In genomic region chr14:47393354-47394094, GRCm38 (mm10) we compare ENCODE assay signal across 27 mouse cellular contexts. TPM values are rescaled to one million over a fixed set of nuclear protein-coding genes. Genes with fewer than 3 reads are reported as not detected.
DNase-seq lines count a peak whose midpoint lies in the region; ATAC-seq and TF ChIP-seq lines count a peak whose summit lies in the region.
"Had no signal": no experiment of that assay in that cellular context is flagged by ENCODE, and none has a peak within 500 bp of the region (broad histone marks: within the 10 kb centered on the region; RNA-seq: fewer than 3 reads in every experiment).

No protein-coding gene starts in this region.

- H3K27me3 ChIP-seq in embryonic facial prominence, embryonic 11.5 days (ENCODE audit: control insufficient read depth, insufficient read depth, low read length), result no peaks in the 10 kb centered on the region
- H3K27me3 ChIP-seq in embryonic facial prominence, embryonic 10.5 days (replicated peaks; ENCODE audit: low read depth, poor library complexity, severe bottlenecking), result no peaks in the 10 kb centered on the region
- H3K27me3 ChIP-seq in thymus, adult 2 months (ENCODE audit: control insufficient read depth, insufficient read depth, low read length), result no peaks in the 10 kb centered on the region
- H3K27me3 ChIP-seq: CH12.LX; embryonic facial prominence, embryonic 13.5 days; forebrain, embryonic 12.5 days; forebrain, embryonic 15.5 days; heart, embryonic 13.5 days; hindbrain, embryonic 12.5 days; hindbrain, embryonic 15.5 days had no signal

- ATAC-seq in embryonic facial prominence, embryonic 11.5 days (replicated peaks; ENCODE audit: insufficient number of reproducible peaks, low FRiP score, low TSS enrichment, low read depth), result no peak
- ATAC-seq in granulocyte monocyte progenitor cell, adult 5-6 weeks (replicated peaks; ENCODE audit: poor library complexity, severe bottlenecking), result peak; percentile 78
- peak; percentile 82 for ATAC-seq in megakaryocyte progenitor cell, adult 5-6 weeks (replicated peaks; ENCODE audit: poor library complexity)
- ATAC-seq: forebrain, embryonic 15.5 days had no signal

- WGBS in embryonic facial prominence, embryonic 11.5 days, result 84% methylated on average over 10 of the region's 10 CpGs
- WGBS in embryonic facial prominence, embryonic 10.5 days, result 92% methylated on average over 10 of the region's 10 CpGs
- 90% methylated on average over 10 of the region's 10 CpGs for WGBS in thymus, adult 2 months

- DNase-seq in embryonic facial prominence, embryonic 11.5 days (ENCODE audit: low spot score), result peak; percentile 30
- DNase-seq in embryonic facial prominence, embryonic 10.5 days (ENCODE audit: low spot score), result no peak
- DNase-seq in 416B (ENCODE audit: low read depth), result peak; percentile 73
- DNase-seq in thymus, adult 2 months, result no peak
- DNase-seq in kidney, postnatal 10 days, result no peak
- DNase-seq: adrenal gland, postnatal 14 days; B cell, adult 2 months; cerebellum, adult 18-20 months; cerebellum, adult 9-10 months; cerebellum, postnatal 14 days; gastrocnemius, postnatal 25 days; heart, adult 2 months; heart, postnatal 14 days; heart, postnatal 4 days had no signal

- H3K27ac ChIP-seq in embryonic facial prominence, embryonic 11.5 days (replicated peaks; ENCODE audit: low read depth, low read length), result no peak overlapping the region
- no peak overlapping the region for H3K27ac ChIP-seq in embryonic facial prominence, embryonic 10.5 days (replicated peaks)
- H3K27ac ChIP-seq in thymus, adult 2 months (ENCODE audit: control insufficient read depth, insufficient read depth, low read length), result no peak overlapping the region
- H3K27ac ChIP-seq: embryonic facial prominence, embryonic 13.5 days; forebrain, embryonic 12.5 days; forebrain, embryonic 15.5 days; heart, adult 2 months; heart, embryonic 10.5 days; heart, embryonic 13.5 days; hindbrain, embryonic 12.5 days; hindbrain, embryonic 15.5 days had no signal

- no peaks in the 10 kb centered on the region for H3K4me1 ChIP-seq in embryonic facial prominence, embryonic 11.5 days (ENCODE audit: control insufficient read depth, insufficient read depth, low read length)
- no peaks in the 10 kb centered on the region for H3K4me1 ChIP-seq in embryonic facial prominence, embryonic 10.5 days
- H3K4me1 ChIP-seq in thymus, adult 2 months (replicated peaks; ENCODE audit: control insufficient read depth, insufficient read depth, low read length), result 0 out of 2 replicates have a peak, but pooled peaks cover 5% of the 10 kb centered on the region
- H3K4me1 ChIP-seq: forebrain, embryonic 12.5 days; forebrain, embryonic 15.5 days; heart, embryonic 10.5 days; heart, embryonic 13.5 days; hindbrain, embryonic 12.5 days had no signal

- no peaks in the 10 kb centered on the region for H3K9me3 ChIP-seq in embryonic facial prominence, embryonic 11.5 days (replicated peaks; ENCODE audit: control insufficient read depth, low read length)
- no peaks in the 10 kb centered on the region for H3K9me3 ChIP-seq in embryonic facial prominence, embryonic 10.5 days
- H3K9me3 ChIP-seq: embryonic facial prominence, embryonic 13.5 days; forebrain, embryonic 12.5 days; forebrain, embryonic 15.5 days; G1E; heart, embryonic 10.5 days; heart, embryonic 13.5 days; hindbrain, embryonic 12.5 days; hindbrain, embryonic 15.5 days had no signal

- no peak overlapping the region for H3K9ac ChIP-seq in embryonic facial prominence, embryonic 11.5 days (replicated peaks; ENCODE audit: low read length)
- H3K9ac ChIP-seq: embryonic facial prominence, embryonic 13.5 days; forebrain, embryonic 12.5 days; forebrain, embryonic 15.5 days; heart, embryonic 13.5 days; hindbrain, embryonic 12.5 days; hindbrain, embryonic 15.5 days had no signal

- H3K36me3 ChIP-seq in embryonic facial prominence, embryonic 11.5 days (replicated peaks; ENCODE audit: control insufficient read depth, insufficient read depth, low read depth, low read length), result peaks cover 7% of the 10 kb centered on the region
- peaks cover 100% of the 10 kb centered on the region for H3K36me3 ChIP-seq in embryonic facial prominence, embryonic 10.5 days (replicated peaks)
- H3K36me3 ChIP-seq in thymus, adult 2 months (ENCODE audit: control insufficient read depth, insufficient read depth, low read length), result peaks cover 72% of the 10 kb centered on the region
- H3K36me3 ChIP-seq: hindbrain, embryonic 15.5 days had no signal

- no peak for TF ChIP-seq POLR2A in thymus, adult 2 months (IDR thresholded peaks at IDR 0.05; ENCODE audit: control insufficient read depth, extremely low read depth, insufficient read depth, low read length, poor library complexity)

- H3K4me3 ChIP-seq in embryonic facial prominence, embryonic 11.5 days (ENCODE audit: low read depth, low read length), result no peak overlapping the region
- H3K4me3 ChIP-seq in embryonic facial prominence, embryonic 10.5 days, result no peak overlapping the region
- no peak overlapping the region for H3K4me3 ChIP-seq in thymus, adult 2 months (ENCODE audit: control insufficient read depth, insufficient read depth, low read length)
- H3K4me3 ChIP-seq: embryonic facial prominence, embryonic 13.5 days; erythroblast, embryonic 14.5 days; forebrain, embryonic 12.5 days; forebrain, embryonic 15.5 days; heart, adult 2 months; heart, embryonic 10.5 days; heart, embryonic 13.5 days; hindbrain, embryonic 12.5 days; hindbrain, embryonic 15.5 days had no signal

- no peak for TF ChIP-seq CTCF in thymus, adult 2 months (IDR thresholded peaks at IDR 0.05; ENCODE audit: borderline replicate concordance, control insufficient read depth, extremely low read depth, insufficient read depth, low read length, poor library complexity)

- H3K4me2 ChIP-seq in embryonic facial prominence, embryonic 11.5 days (ENCODE audit: low read depth, low read length), result no peak overlapping the region
- H3K4me2 ChIP-seq: embryonic facial prominence, embryonic 13.5 days; forebrain, embryonic 12.5 days; forebrain, embryonic 15.5 days; heart, embryonic 13.5 days; hindbrain, embryonic 12.5 days; hindbrain, embryonic 15.5 days had no signal

RNA-seq across cellular contexts. Expression of gene Dlgap5, which starts 24.7 kb away (rescaled TPM):
- polyA plus RNA-seq in embryonic facial prominence, embryonic 11.5 days (2014; fragmentation: Nextera tagmentation; extraction: Ambion mirVana), result 65.2 and 76.5 TPM in 2 replicates
- 72.4 and 79.4 TPM in 2 replicates for polyA plus RNA-seq in embryonic facial prominence, embryonic 10.5 days (2016; fragmentation: Nextera tagmentation; extraction: Ambion mirVana)
- total RNA-seq in granulocyte monocyte progenitor cell, adult 5-6 weeks (2014; fragmentation: Nextera tagmentation), result 22.0 and 42.3 TPM in 2 replicates
- 71.8 and 72.0 TPM in 2 replicates for total RNA-seq in granulocyte monocyte progenitor cell, adult 5-6 weeks (2017)
- total RNA-seq in megakaryocyte progenitor cell, adult 5-6 weeks (2015), result 44.2 and 53.5 TPM in 2 replicates
- total RNA-seq in megakaryocyte progenitor cell, adult 5-6 weeks (2017), result 75.3 and 77.0 TPM in 2 replicates
- 15.5 and 21.6 TPM in 2 replicates for polyA plus RNA-seq in thymus, adult 2 months (2012; rRNA removed)
- total RNA-seq: gastrocnemius, adult 8-10 months had no signal

RNA-seq across cellular contexts. Expression of gene Lgals3, which starts 26.0 kb away (rescaled TPM):
- 1.5 and 1.7 TPM in 2 replicates for polyA plus RNA-seq in embryonic facial prominence, embryonic 11.5 days (2014; fragmentation: Nextera tagmentation; extraction: Ambion mirVana)
- polyA plus RNA-seq in embryonic facial prominence, embryonic 10.5 days (2016; fragmentation: Nextera tagmentation; extraction: Ambion mirVana), result 0.51 and 1.1 TPM in 2 replicates
- 5.3 and 11.2 TPM in 2 replicates for total RNA-seq in granulocyte monocyte progenitor cell, adult 5-6 weeks (2014; fragmentation: Nextera tagmentation)
- 9.5 and 10.8 TPM in 2 replicates for total RNA-seq in granulocyte monocyte progenitor cell, adult 5-6 weeks (2017)
- total RNA-seq in megakaryocyte progenitor cell, adult 5-6 weeks (2015), result 26.1 and 43.8 TPM in 2 replicates
- total RNA-seq in megakaryocyte progenitor cell, adult 5-6 weeks (2017), result 4.8 and 12.0 TPM in 2 replicates
- polyA plus RNA-seq in thymus, adult 2 months (2012; rRNA removed), result 95.3 and 143 TPM in 2 replicates

RNA-seq across cellular contexts. Expression of gene Fbxo34, which starts 56.7 kb away (rescaled TPM):
- polyA plus RNA-seq in embryonic facial prominence, embryonic 11.5 days (2014; fragmentation: Nextera tagmentation; extraction: Ambion mirVana), result 22.8 and 24.9 TPM in 2 replicates
- 23.4 and 23.7 TPM in 2 replicates for polyA plus RNA-seq in embryonic facial prominence, embryonic 10.5 days (2016; fragmentation: Nextera tagmentation; extraction: Ambion mirVana)
- total RNA-seq in granulocyte monocyte progenitor cell, adult 5-6 weeks (2014; fragmentation: Nextera tagmentation), result 10.7 and 13.2 TPM in 2 replicates
- 27.4 and 32.9 TPM in 2 replicates for total RNA-seq in granulocyte monocyte progenitor cell, adult 5-6 weeks (2017)
- total RNA-seq in megakaryocyte progenitor cell, adult 5-6 weeks (2015), result 11.0 and 11.4 TPM in 2 replicates
- 16.1 and 22.6 TPM in 2 replicates for total RNA-seq in megakaryocyte progenitor cell, adult 5-6 weeks (2017)
- 17.6 and 18.1 TPM in 2 replicates for polyA plus RNA-seq in thymus, adult 2 months (2012; rRNA removed)

Comparison
In these comparisons a context has a peak if more than half of its experiments do, and no peak if none do; other contexts are left out.
1. DNase-seq: peak in embryonic facial prominence, embryonic 11.5 days (single experiment) and 416B (single experiment); none in embryonic facial prominence, embryonic 10.5 days (single experiment), thymus, adult 2 months (single experiment) and kidney, postnatal 10 days (single experiment).
2. RNA of gene Lgals3, which starts 26.0 kb away (polyA plus RNA-seq): 95.3 to 143 TPM in thymus, adult 2 months; 1.5 to 1.7 TPM in embryonic facial prominence, embryonic 11.5 days and 0.51 to 1.1 TPM in embryonic facial prominence, embryonic 10.5 days; every median in the first group is over 10 times any median in the second.